Mouse (Mus musculus) spleen, adult 2 months (tissue): ENCODE results near the gene Fam104a. TPM values are rescaled to one million over a fixed set of nuclear protein-coding genes. Genes with fewer than 3 reads are reported as not detected.

Source experiments
- DNase-seq, 2 experiments: peaks; one replicate each; pipeline versions ENCODE4 v3.0.0 to v3.0.0-alpha.2; 2012 to 2021; ENCODE audit warnings: low spot score in 2 of 2, low read depth in 1 of 2
- H3K27ac ChIP-seq: fragments of 200-500 bp; 2 replicates; pipeline ENCODE4 v1.5.1; 2012; ENCODE audit warnings: low read length, inconsistent platforms; ENCODE audit not compliant: insufficient read depth
- H3K27me3 ChIP-seq: fragments of 200-500 bp; 2 replicates; pipeline ENCODE4 v1.6.1; 2012; ENCODE audit warnings: mild to moderate bottlenecking, moderate library complexity, low read length, inconsistent platforms; ENCODE audit not compliant: control insufficient read depth, insufficient read depth
- H3K36me3 ChIP-seq: fragments of 200-500 bp; 2 replicates; pipeline ENCODE4 v1.6.1; 2012; ENCODE audit warnings: mild to moderate bottlenecking, low read length, inconsistent platforms; ENCODE audit not compliant: control insufficient read depth, insufficient read depth
- H3K4me1 ChIP-seq: fragments of 200-500 bp; 2 replicates; pipeline ENCODE4 v1.6.1; 2011; ENCODE audit warnings: inconsistent platforms; ENCODE audit not compliant: control insufficient read depth, insufficient read depth, insufficient read length
- H3K4me3 ChIP-seq: fragments of 200-500 bp; 2 replicates; pipeline ENCODE4 v1.5.1; 2011; ENCODE audit warnings: mild to moderate bottlenecking, inconsistent platforms; ENCODE audit not compliant: insufficient read depth, insufficient read length; ENCODE audit errors: extremely low read depth
- CTCF ChIP-seq: fragments of 200-500 bp; IDR thresholded peaks from 2 replicates; pipeline ENCODE4 v1.5.1; 2011; ENCODE audit warnings: mild to moderate bottlenecking, inconsistent platforms; ENCODE audit not compliant: insufficient read depth, insufficient read length, insufficient replicate concordance; ENCODE audit errors: extremely low read depth
- POLR2A ChIP-seq: fragments of 200-500 bp; IDR thresholded peaks from 2 replicates; pipeline ENCODE4 v1.6.1; 2011; ENCODE audit warnings: low read depth, low read length, inconsistent platforms
- WGBS: fragments of 180-500 bp; shearing (Covaris S2); methylation state at CpG from one replicate; pipeline ENCODE4 v1.1.7; 2018; 5-methylcytosine and 5-hydroxymethylcytosine counted together
- polyA plus RNA-seq: library from polyadenylated mRNA; depleted of rRNA; stranded (reverse); fragments of >200 nt; gene quantifications from 2 replicates; pipeline ENCODE4 v1.2.3, GENCODE M21; 2012

Gene Fam104a
- polyA plus RNA-seq, 1 experiment, result 20.1 TPM

- Histone ChIP-seq H3K4me1 (no peaks in the 10 kb centered on the region), H3K27me3 (no peaks in the 10 kb centered on the region), H3K27ac (no peak overlapping the region), H3K4me3 (no peak overlapping the region), H3K36me3 (peaks cover 4% of the 10 kb centered on the region)
- 92% methylated on average over 7 of the region's 7 CpGs for WGBS
- no peak for DNase-seq
- TF ChIP-seq CTCF (no peak), POLR2A (no peak)
Observed at GRCm38 (mm10) chr11:113699643-113700042, 15.7 kb upstream of the Fam104a start.

- no peak overlapping the region for H3K4me3 ChIP-seq
- 89% methylated on average over 12 of the region's 12 CpGs for WGBS
- H3K27me3 ChIP-seq, result no peaks in the 10 kb centered on the region
- peaks cover 10% of the 10 kb centered on the region for H3K36me3 ChIP-seq
- H3K27ac ChIP-seq, result no peak overlapping the region
- no peak for DNase-seq
- no peak for TF ChIP-seq POLR2A
- TF ChIP-seq CTCF, result no peak
- no peaks in the 10 kb centered on the region for H3K4me1 ChIP-seq
Observed at GRCm38 (mm10) chr11:113698013-113698545, 14.1 kb upstream of the Fam104a start.

GRCm38 (mm10) chr11:113697571-113697970 is 13.6 kb upstream of the Fam104a start:
- DNase-seq, result no peak
- 90% methylated on average over 5 of the region's 5 CpGs for WGBS
- no peaks in the 10 kb centered on the region for H3K27me3 ChIP-seq
- TF ChIP-seq POLR2A (no peak), CTCF (no peak)
- no peak overlapping the region for H3K4me3 ChIP-seq
- H3K27ac ChIP-seq, result no peak overlapping the region
- H3K36me3 ChIP-seq, result peaks cover 11% of the 10 kb centered on the region
- H3K4me1 ChIP-seq, result no peaks in the 10 kb centered on the region

GRCm38 (mm10) chr11:113691851-113692250 is 7.9 kb upstream of the Fam104a start:
- H3K27ac ChIP-seq, result peak overlapping the region; percentile 39; the same call in 1 of the 2 replicates
- no peaks in the 10 kb centered on the region for H3K27me3 ChIP-seq
- peaks cover 22% of the 10 kb centered on the region for H3K36me3 ChIP-seq
- TF ChIP-seq CTCF (no peak), POLR2A (no peak)
- no peak overlapping the region for H3K4me3 ChIP-seq
- DNase-seq, result no peak
- 43% methylated on average over 3 of the region's 3 CpGs for WGBS
- H3K4me1 ChIP-seq, result peaks cover 6% of the 10 kb centered on the region; the same call in 1 of the 2 replicates

- Histone ChIP-seq H3K4me3 (no peak overlapping the region), H3K27ac (peak overlapping the region; percentile 39; the same call in 1 of the 2 replicates), H3K36me3 (peaks cover 22% of the 10 kb centered on the region), H3K4me1 (peaks cover 6% of the 10 kb centered on the region; the same call in 1 of the 2 replicates), H3K27me3 (no peaks in the 10 kb centered on the region)
- no peak for TF ChIP-seq CTCF
- no peak for TF ChIP-seq POLR2A
- no peak for DNase-seq
- WGBS, result 84% methylated on average over 5 of the region's 5 CpGs
Observed at GRCm38 (mm10) chr11:113691318-113691717, 7.4 kb upstream of the Fam104a start.

GRCm38 (mm10) chr11:113690506-113690905 is 6.6 kb upstream of the Fam104a start:
- Histone ChIP-seq H3K4me3 (no peak overlapping the region), H3K27me3 (no peaks in the 10 kb centered on the region), H3K4me1 (peaks cover 6% of the 10 kb centered on the region; the same call in 1 of the 2 replicates), H3K36me3 (peaks cover 22% of the 10 kb centered on the region), H3K27ac (no peak overlapping the region)
- TF ChIP-seq CTCF (no peak), POLR2A (no peak)
- 91% methylated on average over 12 of the region's 12 CpGs for WGBS
- no peak for DNase-seq

GRCm38 (mm10) chr11:113687031-113687430 is 3.1 kb upstream of the Fam104a start:
- DNase-seq, result no peak
- 87% methylated on average over 2 of the region's 2 CpGs for WGBS
- peaks cover 11% of the 10 kb centered on the region for H3K36me3 ChIP-seq

More at GRCm38 (mm10) chr11:113687031-113687430, 3.1 kb upstream of the Fam104a start:
- H3K27ac ChIP-seq, result no peak overlapping the region
- no peaks in the 10 kb centered on the region for H3K27me3 ChIP-seq
- H3K4me1 ChIP-seq, result peaks cover 8% of the 10 kb centered on the region; the same call in 1 of the 2 replicates
- TF ChIP-seq CTCF, result no peak
- no peak for TF ChIP-seq POLR2A
- H3K4me3 ChIP-seq, result no peak overlapping the region
